Mouse (Mus musculus) cerebellum, adult 2 months (tissue): Measurements from ENCODE around the gene Zfhx3. TPM values are rescaled to one million over a fixed set of nuclear protein-coding genes. Genes with fewer than 3 reads are reported as not detected.

Experiments used
- DNase-seq, 2 experiments: peaks; one replicate each; pipeline ENCODE4 v3.0.0; 2021
- H3K27ac ChIP-seq: fragments of 200-500 bp; 2 replicates; pipeline ENCODE4 v1.5.1; 2012; ENCODE audit warnings: low read length, control low read depth, inconsistent platforms; ENCODE audit not compliant: insufficient read depth
- H3K27me3 ChIP-seq: fragments of 200-500 bp; 2 replicates; pipeline ENCODE4 v1.6.1; 2012; ENCODE audit warnings: inconsistent platforms, mild to moderate bottlenecking, low read length, moderate library complexity; ENCODE audit not compliant: control insufficient read depth, insufficient read depth
- H3K4me1 ChIP-seq: fragments of 200-500 bp; 2 replicates; pipeline ENCODE4 v1.6.1; 2011; ENCODE audit warnings: low read length; ENCODE audit not compliant: control insufficient read depth, insufficient read depth
- H3K4me3 ChIP-seq: fragments of 200-500 bp; replicated peaks from 2 replicates; pipeline ENCODE3; 2011; ENCODE audit warnings: mild to moderate bottlenecking, low read depth, low read length, control low read depth; ENCODE audit not compliant: insufficient read depth
- CTCF ChIP-seq: fragments of 200-500 bp; IDR thresholded peaks from 2 replicates; pipeline ENCODE4 v1.5.1; 2011; ENCODE audit warnings: low read depth, mild to moderate bottlenecking, control low read depth, low read length, moderate library complexity, borderline replicate concordance; ENCODE audit not compliant: insufficient read depth
- POLR2A ChIP-seq: fragments of 200-500 bp; IDR thresholded peaks from 2 replicates; pipeline ENCODE4 v1.6.1; 2011; ENCODE audit warnings: low read length, control low read depth, borderline replicate concordance; ENCODE audit not compliant: insufficient read depth
- WGBS: fragments of 180-500 bp; shearing (Covaris S2); methylation state at CpG from one replicate; pipeline ENCODE4 v1.1.7; 2018; 5-methylcytosine and 5-hydroxymethylcytosine counted together
- polyA plus RNA-seq: library from polyadenylated mRNA; depleted of rRNA; stranded (reverse); fragments of >200 nt; gene quantifications from 2 replicates; pipeline ENCODE4 v1.2.3, GENCODE M21; 2012

Zfhx3 gene
- polyA plus RNA-seq, 1 experiment = 3.3 TPM

- Histone ChIP-seq H3K27ac (no peak overlapping the region), H3K4me3 (no peak overlapping the region), H3K27me3 (no peaks in the 10 kb centered on the region), H3K4me1 (no peaks in the 10 kb centered on the region)
- TF ChIP-seq CTCF (no peak), POLR2A (no peak)
- WGBS = 61% methylated on average over 9 of the region's 9 CpGs
- DNase-seq = no peak
Measured at GRCm38 (mm10) chr8:109006986-109007385, 1064.5 kb downstream of the Zfhx3 start.
